ENCODE assay signal across 11 mouse cellular contexts in the genomic region with DNA sequence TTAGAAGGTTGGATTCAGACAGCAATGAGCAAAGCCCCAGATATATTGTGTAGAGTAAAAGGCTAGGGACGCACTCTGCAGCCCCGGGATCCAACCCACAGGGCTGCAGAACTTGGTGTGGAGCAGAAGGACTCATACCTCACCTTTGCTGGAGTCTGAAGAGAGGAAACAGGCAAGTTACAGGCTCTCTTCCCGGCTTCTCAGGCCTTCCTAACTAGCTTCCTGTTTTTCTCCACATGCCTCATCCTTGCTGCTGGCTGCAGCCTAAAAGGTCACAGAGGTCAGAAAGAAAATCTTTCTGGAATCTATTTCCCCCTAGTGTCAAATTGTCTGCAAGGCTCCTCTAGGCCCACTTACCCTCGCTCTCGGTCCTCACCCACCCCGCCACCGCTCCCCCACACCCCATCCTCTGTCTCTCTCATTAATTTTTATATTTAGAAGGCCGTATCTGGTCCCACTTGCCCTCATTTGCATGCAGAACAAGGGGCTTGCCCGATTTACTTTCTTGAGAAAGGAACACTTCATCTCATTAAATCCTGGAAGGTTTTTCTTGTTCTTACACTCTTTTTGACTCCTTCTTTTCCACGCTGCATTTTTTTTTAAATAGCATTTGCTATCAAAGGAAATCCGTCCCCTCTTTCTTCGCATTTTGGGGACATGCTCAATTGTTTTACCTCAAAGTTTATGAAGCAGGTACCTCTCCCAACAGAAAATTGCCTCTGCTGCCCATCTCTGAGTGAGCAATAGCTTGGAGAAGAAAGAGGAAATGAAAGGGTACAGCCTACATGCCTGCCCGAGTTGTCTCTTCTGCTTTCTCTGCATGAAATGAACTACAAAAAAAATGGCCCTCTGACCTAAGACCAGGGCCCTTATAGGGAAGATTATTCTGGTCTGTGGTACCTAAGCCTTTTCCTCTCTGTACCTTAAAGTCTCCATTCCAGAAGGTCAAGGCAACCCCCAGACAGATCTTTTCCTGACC. TPM values are rescaled to one million over a fixed set of nuclear protein-coding genes. Genes with fewer than 3 reads are reported as not detected.
DNase-seq lines count a peak whose midpoint lies in the region; ATAC-seq and TF ChIP-seq lines count a peak whose summit lies in the region.
"Had no signal": no experiment of that assay in that cellular context is flagged by ENCODE, and none has a peak within 500 bp of the region (broad histone marks: within the 10 kb centered on the region; RNA-seq: fewer than 3 reads in every experiment).

No protein-coding gene starts in this region.

- H3K27me3 ChIP-seq in kidney, adult 2 months (replicated peaks; ENCODE audit: control insufficient read depth, insufficient read depth, low read length): no peaks in the 10 kb centered on the region
- peaks cover 21% of the 10 kb centered on the region for H3K27me3 ChIP-seq in E14TG2a.4 (ENCODE audit: insufficient read depth, low read length)
- 0 out of 2 replicates have a peak, but pooled peaks cover 3% of the 10 kb centered on the region for H3K27me3 ChIP-seq in liver, embryonic 13.5 days
- no peaks in the 10 kb centered on the region for H3K27me3 ChIP-seq in cerebellum, adult 2 months (ENCODE audit: control insufficient read depth, insufficient read depth, low read length)

- no peak overlapping the region for H3K9ac ChIP-seq in liver, embryonic 13.5 days

- no peak overlapping the region for H3K4me2 ChIP-seq in liver, embryonic 13.5 days

- H3K36me3 ChIP-seq in kidney, adult 2 months (ENCODE audit: control insufficient read depth, insufficient read depth, low read length): no peaks in the 10 kb centered on the region
- H3K36me3 ChIP-seq in E14TG2a.4 (ENCODE audit: insufficient read depth, low read length): no peaks in the 10 kb centered on the region
- H3K36me3 ChIP-seq in liver, embryonic 13.5 days: no peaks in the 10 kb centered on the region

- H3K27ac ChIP-seq in kidney, adult 2 months (ENCODE audit: insufficient read depth, low read depth, low read length): peak overlapping the region; percentile 80
- peak overlapping the region; percentile 4; the same call in 1 of the 2 replicates for H3K27ac ChIP-seq in liver, embryonic 13.5 days
- H3K27ac ChIP-seq in cerebellum, adult 2 months (ENCODE audit: insufficient read depth, low read length): no peak overlapping the region

- H3K4me3 ChIP-seq in kidney, adult 2 months (ENCODE audit: insufficient read depth, low read depth, low read length): no peak overlapping the region
- H3K4me3 ChIP-seq in E14TG2a.4 (replicated peaks; ENCODE audit: low read length): 0 out of 2 replicates have a peak overlapping the region, but pooled peaks have one; percentile 20
- no peak overlapping the region for H3K4me3 ChIP-seq in liver, embryonic 13.5 days (replicated peaks)
- H3K4me3 ChIP-seq in cerebellum, adult 2 months (replicated peaks; ENCODE audit: insufficient read depth, low read depth, low read length): no peak overlapping the region

- peaks cover 11% of the 10 kb centered on the region; the same call in 1 of the 2 replicates for H3K4me1 ChIP-seq in kidney, adult 2 months (ENCODE audit: control insufficient read depth, insufficient read depth, low read length)
- peaks cover 70% of the 10 kb centered on the region for H3K4me1 ChIP-seq in E14TG2a.4 (replicated peaks; ENCODE audit: low read depth, low read length)
- 0 out of 2 replicates have a peak, but pooled peaks cover 2% of the 10 kb centered on the region for H3K4me1 ChIP-seq in liver, embryonic 13.5 days (replicated peaks)
- H3K4me1 ChIP-seq in cerebellum, adult 2 months (ENCODE audit: control insufficient read depth, insufficient read depth, low read length): no peaks in the 10 kb centered on the region; the same call in 1 of the 2 replicates

- ATAC-seq in liver, embryonic 13.5 days (ENCODE audit: low read depth): no peak

- no peaks in the 10 kb centered on the region for H3K9me3 ChIP-seq in E14TG2a.4 (ENCODE audit: low read length)
- no peaks in the 10 kb centered on the region for H3K9me3 ChIP-seq in liver, embryonic 13.5 days (replicated peaks)

- no peak for TF ChIP-seq POLR2A in kidney, adult 2 months (IDR thresholded peaks at IDR 0.05; ENCODE audit: low read depth, low read length)
- TF ChIP-seq POLR2A in cerebellum, adult 2 months (IDR thresholded peaks at IDR 0.05; ENCODE audit: borderline replicate concordance, insufficient read depth, low read length): no peak

- peak; percentile 67 for DNase-seq in kidney, adult 2 months
- DNase-seq in kidney, adult 11 months: no peak
- peak; percentile 27 for DNase-seq in 3134 (ENCODE audit: extremely low read depth, insufficient read length, low spot score)
- no peak for DNase-seq in liver, embryonic 13.5 days
- no peak for DNase-seq in cerebellum, adult 2 months
- no peak for DNase-seq in left cerebral cortex, postnatal 4 days
- DNase-seq: cerebellum, postnatal 14 days; right cerebral cortex, adult 18-20 months; thymus, adult 2 months had no signal

- no peak for TF ChIP-seq CTCF in kidney, adult 2 months (conservative IDR thresholded peaks at IDR 0.05; ENCODE audit: insufficient read depth, insufficient read length, low read depth, low read length)
- TF ChIP-seq CTCF in E14TG2a.4 (conservative IDR thresholded peaks at IDR 0.05; ENCODE audit: low read length): no peak
- TF ChIP-seq CTCF in cerebellum, adult 2 months (IDR thresholded peaks at IDR 0.05; ENCODE audit: borderline replicate concordance, insufficient read depth, low read depth, low read length): no peak

- 68% methylated on average over 13 of the region's 13 CpGs for WGBS in kidney, adult 2 months
- WGBS in liver, embryonic 13.5 days (ENCODE audit: insufficient replicate concordance): 52% methylated on average over 13 of the region's 13 CpGs
- 93% methylated on average over 13 of the region's 13 CpGs for WGBS in cerebellum, adult 2 months

- intact Hi-C loops in left cerebral cortex, postnatal 4 days (cut with DNase I): no loop called here

RNA-seq across cellular contexts. Expression of gene Nrp2, which starts 17.9 kb away (rescaled TPM):
- polyA plus RNA-seq in kidney, adult 2 months (2012; rRNA removed): 16.2 and 17.1 TPM in 2 replicates
- 0.76 and 1.3 TPM in 2 replicates for polyA plus RNA-seq in liver, embryonic 13.5 days (2015; fragmentation: Nextera tagmentation; extraction: Ambion mirVana)
- 8.5 and 9.1 TPM in 2 replicates for polyA plus RNA-seq in cerebellum, adult 2 months (2012; rRNA removed)
- 10 to 100 TPM; 49.9 to 86.2 TPM for total RNA-seq in left cerebral cortex, postnatal 4 days (2021)
- total RNA-seq: MEL had no signal

Comparison
In these comparisons a context has a peak if more than half of its experiments do, and no peak if none do; other contexts are left out.
1. DNase-seq: peak in kidney, adult 2 months (single experiment) and 3134 (single experiment); none in kidney, adult 11 months (single experiment), liver, embryonic 13.5 days (single experiment), cerebellum, adult 2 months (0 of 2) and left cerebral cortex, postnatal 4 days (single experiment).